Mouse (Mus musculus): Measurements from ENCODE around the gene Cdk17.

- TF ChIP-seq POLR2A (IDR thresholded peaks at IDR 0.05; ENCODE audit: borderline replicate concordance, extremely low read depth, low read depth, low read length) = no peak
- no peak for TF ChIP-seq CTCF (IDR thresholded peaks at IDR 0.05; ENCODE audit: insufficient read depth, low read length)
Measured at GRCm38 (mm10) chr10:93259826-93260225, 99.2 kb downstream of the Cdk17 start.

All from lung, adult 2 months (tissue).